Mouse (Mus musculus) thymus, adult 2 months (tissue): ENCODE measurements around the gene Pkd1l1.

ENCODE experiments used
- CTCF ChIP-seq: fragments of 200-500 bp; IDR thresholded peaks from 2 replicates; pipeline ENCODE4 v1.5.1; 2012; ENCODE audit warnings: mild to moderate bottlenecking, control low read depth, low read length, moderate library complexity, borderline replicate concordance; ENCODE audit not compliant: control insufficient read depth, poor library complexity, insufficient read depth; ENCODE audit errors: extremely low read depth
- POLR2A ChIP-seq: fragments of 200-500 bp; IDR thresholded peaks from 2 replicates; pipeline ENCODE4 v1.6.1; 2012; ENCODE audit warnings: mild to moderate bottlenecking, low read length, control low read depth, moderate library complexity; ENCODE audit not compliant: control insufficient read depth, poor library complexity, insufficient read depth; ENCODE audit errors: extremely low read depth

- no peak for TF ChIP-seq CTCF
- no peak for TF ChIP-seq POLR2A
These were observed 47.1 kb upstream of the Pkd1l1 start for GRCm38 (mm10) chr11:9020207-9020606.
